Mouse (Mus musculus): ENCODE measurements around the gene Foxk1. TPM values are rescaled to one million over a fixed set of nuclear protein-coding genes. Genes with fewer than 3 reads are reported as not detected.

The Foxk1 gene
- polyA plus RNA-seq, 1 experiment from 2014 or later: 3.1 TPM

GRCm38 (mm10) chr5:142412678-142413385, 11.5 kb downstream of the Foxk1 start:
- 49% methylated on average over 6 of the region's 6 CpGs for WGBS
- no peaks in the 10 kb centered on the region for H3K36me3 ChIP-seq (ENCODE audit: control insufficient read depth, insufficient read depth, low read length)
- no peak for ATAC-seq
- no peak overlapping the region for H3K4me2 ChIP-seq (ENCODE audit: low read length)
- H3K9me3 ChIP-seq (ENCODE audit: control insufficient read depth, low read length): no peaks in the 10 kb centered on the region
- H3K4me1 ChIP-seq (ENCODE audit: control insufficient read depth, insufficient read depth, low read depth, low read length): peaks cover 16% of the 10 kb centered on the region
- no peak overlapping the region for H3K27ac ChIP-seq (ENCODE audit: low read depth, low read length)
- no peak overlapping the region for H3K4me3 ChIP-seq (ENCODE audit: low read length)
- no peak overlapping the region for H3K9ac ChIP-seq (ENCODE audit: low read depth, low read length)
- no peaks in the 10 kb centered on the region for H3K27me3 ChIP-seq (replicated peaks; ENCODE audit: control insufficient read depth, insufficient read depth, low read length)

GRCm38 (mm10) chr5:142413723-142414445, 12.6 kb downstream of the Foxk1 start:
- no peak for ATAC-seq
- H3K4me3 ChIP-seq (ENCODE audit: low read length): no peak overlapping the region
- no peak overlapping the region for H3K4me2 ChIP-seq (ENCODE audit: low read length)
- H3K4me1 ChIP-seq (ENCODE audit: control insufficient read depth, insufficient read depth, low read depth, low read length): peaks cover 16% of the 10 kb centered on the region
- H3K9me3 ChIP-seq (ENCODE audit: control insufficient read depth, low read length): no peaks in the 10 kb centered on the region
- no peaks in the 10 kb centered on the region for H3K36me3 ChIP-seq (ENCODE audit: control insufficient read depth, insufficient read depth, low read length)
- no peak overlapping the region for H3K27ac ChIP-seq (ENCODE audit: low read depth, low read length)
- 26% methylated on average over 9 of the region's 9 CpGs for WGBS
- H3K9ac ChIP-seq (ENCODE audit: low read depth, low read length): no peak overlapping the region
- no peaks in the 10 kb centered on the region for H3K27me3 ChIP-seq (replicated peaks; ENCODE audit: control insufficient read depth, insufficient read depth, low read length)

DNA sequence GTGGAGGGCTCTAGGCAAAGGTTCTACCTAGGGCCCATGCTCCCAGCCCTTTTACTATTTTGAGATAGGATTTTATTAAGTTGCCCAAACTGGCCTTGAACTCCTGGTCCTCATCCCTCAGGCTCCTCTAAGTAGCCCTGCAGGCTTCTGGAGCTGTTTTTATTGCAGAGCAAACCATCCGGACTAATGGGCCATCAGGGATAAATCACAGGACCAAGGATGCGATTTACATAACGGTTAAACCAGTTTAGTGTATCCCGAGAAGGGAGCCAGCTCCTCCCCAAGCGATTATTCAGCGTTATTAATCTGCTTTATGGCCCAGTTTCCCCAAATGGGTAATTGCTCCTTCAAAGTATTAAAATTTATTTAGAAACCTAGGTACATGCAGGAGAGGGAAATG, 14.1 kb downstream of the Foxk1 start:
- Histone ChIP-seq H3K9me3 (ENCODE audit: control insufficient read depth, low read length) (no peaks in the 10 kb centered on the region), H3K9ac (ENCODE audit: low read depth, low read length) (no peak overlapping the region), H3K4me3 (ENCODE audit: low read length) (no peak overlapping the region), H3K4me1 (ENCODE audit: control insufficient read depth, insufficient read depth, low read depth, low read length) (peaks cover 13% of the 10 kb centered on the region), H3K36me3 (ENCODE audit: control insufficient read depth, insufficient read depth, low read length) (no peaks in the 10 kb centered on the region), H3K27ac (ENCODE audit: low read depth, low read length) (no peak overlapping the region), H3K27me3 (replicated peaks; ENCODE audit: control insufficient read depth, insufficient read depth, low read length) (no peaks in the 10 kb centered on the region), H3K4me2 (ENCODE audit: low read length) (no peak overlapping the region)
- WGBS: 57% methylated on average over 6 of the region's 6 CpGs
- ATAC-seq: no peak

- Histone ChIP-seq H3K9me3 (ENCODE audit: control insufficient read depth, low read length) (no peaks in the 10 kb centered on the region), H3K9ac (ENCODE audit: low read depth, low read length) (no peak overlapping the region), H3K36me3 (ENCODE audit: control insufficient read depth, insufficient read depth, low read length) (no peaks in the 10 kb centered on the region), H3K27ac (ENCODE audit: low read depth, low read length) (no peak overlapping the region), H3K4me1 (ENCODE audit: control insufficient read depth, insufficient read depth, low read depth, low read length) (peaks cover 13% of the 10 kb centered on the region), H3K4me2 (ENCODE audit: low read length) (no peak overlapping the region), H3K4me3 (ENCODE audit: low read length) (no peak overlapping the region), H3K27me3 (replicated peaks; ENCODE audit: control insufficient read depth, insufficient read depth, low read length) (no peaks in the 10 kb centered on the region)
- 28% methylated on average over 14 of the region's 14 CpGs for WGBS
- no peak for ATAC-seq
Observed at GRCm38 (mm10) chr5:142416070-142416775, 14.9 kb downstream of the Foxk1 start.

- H3K4me2 ChIP-seq (ENCODE audit: low read length): no peak overlapping the region
- no peak for ATAC-seq
- no peaks in the 10 kb centered on the region for H3K9me3 ChIP-seq (ENCODE audit: control insufficient read depth, low read length)
- WGBS: 72% methylated on average over 3 of the region's 3 CpGs
- H3K9ac ChIP-seq (ENCODE audit: low read depth, low read length): no peak overlapping the region
- H3K36me3 ChIP-seq (ENCODE audit: control insufficient read depth, insufficient read depth, low read length): no peaks in the 10 kb centered on the region
- peaks cover 13% of the 10 kb centered on the region for H3K4me1 ChIP-seq (ENCODE audit: control insufficient read depth, insufficient read depth, low read depth, low read length)
- H3K27me3 ChIP-seq (replicated peaks; ENCODE audit: control insufficient read depth, insufficient read depth, low read length): no peaks in the 10 kb centered on the region
- H3K27ac ChIP-seq (ENCODE audit: low read depth, low read length): no peak overlapping the region
- no peak overlapping the region for H3K4me3 ChIP-seq (ENCODE audit: low read length)
Observed at GRCm38 (mm10) chr5:142417104-142417503, 15.8 kb downstream of the Foxk1 start.

DNA sequence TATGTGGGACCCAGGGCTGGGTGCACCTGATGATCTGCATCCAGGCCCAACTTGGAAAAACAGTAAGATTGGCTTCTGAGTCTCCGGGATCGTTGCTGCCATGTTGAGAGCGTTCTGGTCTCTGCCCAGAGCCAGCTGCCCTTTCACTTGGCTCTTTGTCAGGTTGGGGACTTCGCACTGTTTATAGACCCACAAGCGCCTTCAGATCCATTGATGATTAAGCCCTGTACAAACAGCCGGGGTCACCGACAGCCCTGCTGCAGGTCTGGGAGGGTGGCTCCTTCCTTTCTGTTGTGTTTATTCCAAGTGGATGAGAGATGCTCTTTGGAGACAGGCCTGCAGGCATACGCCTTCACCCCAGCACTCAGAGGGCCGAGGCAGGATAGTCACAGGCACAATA, 16.6 kb downstream of the Foxk1 start:
- H3K4me1 ChIP-seq (ENCODE audit: control insufficient read depth, insufficient read depth, low read depth, low read length): peaks cover 11% of the 10 kb centered on the region
- WGBS: 77% methylated on average over 9 of the region's 9 CpGs
- H3K9me3 ChIP-seq (ENCODE audit: control insufficient read depth, low read length): no peaks in the 10 kb centered on the region
- no peak overlapping the region for H3K4me3 ChIP-seq (ENCODE audit: low read length)
- H3K27me3 ChIP-seq (replicated peaks; ENCODE audit: control insufficient read depth, insufficient read depth, low read length): no peaks in the 10 kb centered on the region
- H3K9ac ChIP-seq (ENCODE audit: low read depth, low read length): no peak overlapping the region
- H3K27ac ChIP-seq (ENCODE audit: low read depth, low read length): no peak overlapping the region
- H3K36me3 ChIP-seq (ENCODE audit: control insufficient read depth, insufficient read depth, low read length): no peaks in the 10 kb centered on the region
- no peak overlapping the region for H3K4me2 ChIP-seq (ENCODE audit: low read length)
- no peak for ATAC-seq

DNA sequence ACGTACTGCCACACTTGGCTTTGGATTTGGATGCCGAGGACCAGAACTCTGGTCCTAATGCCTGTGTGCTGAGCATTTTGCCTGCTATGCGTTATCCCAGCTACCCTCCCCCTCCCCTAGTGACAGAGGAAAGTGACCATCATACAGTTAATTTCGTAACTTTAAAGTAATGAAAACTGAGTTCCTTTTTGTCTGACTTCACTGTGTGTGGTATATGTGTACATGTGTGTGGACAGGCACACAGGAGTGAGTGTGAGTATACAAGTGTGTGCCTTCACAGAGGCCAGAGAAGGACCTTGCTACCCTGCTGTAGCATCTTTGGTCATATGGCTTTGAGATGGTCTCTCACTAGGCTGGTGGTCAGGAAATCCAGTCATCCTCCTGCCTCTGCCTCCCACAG, 17.1 kb downstream of the Foxk1 start:
- H3K27me3 ChIP-seq (replicated peaks; ENCODE audit: control insufficient read depth, insufficient read depth, low read length): no peaks in the 10 kb centered on the region
- WGBS: 94% methylated on average over 4 of the region's 4 CpGs
- peaks cover 13% of the 10 kb centered on the region for H3K4me1 ChIP-seq (ENCODE audit: control insufficient read depth, insufficient read depth, low read depth, low read length)
- H3K4me2 ChIP-seq (ENCODE audit: low read length): no peak overlapping the region
- no peak overlapping the region for H3K9ac ChIP-seq (ENCODE audit: low read depth, low read length)
- H3K4me3 ChIP-seq (ENCODE audit: low read length): no peak overlapping the region
- no peak for ATAC-seq
- H3K9me3 ChIP-seq (ENCODE audit: control insufficient read depth, low read length): no peaks in the 10 kb centered on the region
- H3K36me3 ChIP-seq (ENCODE audit: control insufficient read depth, insufficient read depth, low read length): no peaks in the 10 kb centered on the region
- no peak overlapping the region for H3K27ac ChIP-seq (ENCODE audit: low read depth, low read length)

- Histone ChIP-seq H3K9ac (ENCODE audit: low read depth, low read length) (no peak overlapping the region), H3K36me3 (ENCODE audit: control insufficient read depth, insufficient read depth, low read length) (no peaks in the 10 kb centered on the region), H3K27ac (ENCODE audit: low read depth, low read length) (no peak overlapping the region), H3K4me1 (ENCODE audit: control insufficient read depth, insufficient read depth, low read depth, low read length) (peaks cover 19% of the 10 kb centered on the region), H3K4me2 (ENCODE audit: low read length) (no peak overlapping the region), H3K9me3 (ENCODE audit: control insufficient read depth, low read length) (no peaks in the 10 kb centered on the region), H3K4me3 (ENCODE audit: low read length) (no peak overlapping the region), H3K27me3 (replicated peaks; ENCODE audit: control insufficient read depth, insufficient read depth, low read length) (no peaks in the 10 kb centered on the region)
- 94% methylated on average over 4 of the region's 4 CpGs for WGBS
- no peak for ATAC-seq
Observed at GRCm38 (mm10) chr5:142420317-142420716, 19.0 kb downstream of the Foxk1 start.

- no peak for ATAC-seq
- H3K27me3 ChIP-seq (replicated peaks; ENCODE audit: control insufficient read depth, insufficient read depth, low read length): no peaks in the 10 kb centered on the region
- no peaks in the 10 kb centered on the region for H3K36me3 ChIP-seq (ENCODE audit: control insufficient read depth, insufficient read depth, low read length)
- no peak overlapping the region for H3K9ac ChIP-seq (ENCODE audit: low read depth, low read length)
- H3K4me3 ChIP-seq (ENCODE audit: low read length): no peak overlapping the region
- WGBS: 60% methylated on average over 9 of the region's 9 CpGs
- H3K9me3 ChIP-seq (ENCODE audit: control insufficient read depth, low read length): no peaks in the 10 kb centered on the region
- no peak overlapping the region for H3K4me2 ChIP-seq (ENCODE audit: low read length)
- H3K4me1 ChIP-seq (ENCODE audit: control insufficient read depth, insufficient read depth, low read depth, low read length): peaks cover 17% of the 10 kb centered on the region
- H3K27ac ChIP-seq (ENCODE audit: low read depth, low read length): no peak overlapping the region
Observed at GRCm38 (mm10) chr5:142420920-142421319, 19.6 kb downstream of the Foxk1 start.

All from hindbrain, embryonic 16.5 days (tissue).